Mouse (Mus musculus): Measurements from ENCODE around the gene Capn5.

Gene Capn5

DNA sequence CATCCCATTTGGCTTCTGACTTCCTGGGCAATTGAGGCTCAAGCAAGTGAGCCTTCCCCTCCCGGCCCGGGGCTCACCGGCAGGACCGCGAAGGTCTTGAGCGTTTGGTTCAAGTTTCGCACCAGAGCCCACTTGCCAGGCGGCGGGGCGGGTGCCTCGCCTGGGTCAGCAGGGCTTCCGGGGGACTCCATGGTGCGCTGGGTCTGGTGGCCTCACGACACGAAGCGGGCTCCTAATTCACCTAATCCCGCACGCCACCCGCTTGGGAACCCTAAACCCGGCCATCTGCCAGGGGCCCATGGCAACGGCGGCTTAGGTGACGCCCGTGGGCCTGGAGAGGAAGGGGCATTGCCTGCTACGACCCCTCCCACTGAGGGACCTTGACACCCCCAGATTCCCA lies 66.8 kb downstream of the Capn5 start:
- DNase-seq (ENCODE audit: extremely low read depth, low read depth): no peak

DNA sequence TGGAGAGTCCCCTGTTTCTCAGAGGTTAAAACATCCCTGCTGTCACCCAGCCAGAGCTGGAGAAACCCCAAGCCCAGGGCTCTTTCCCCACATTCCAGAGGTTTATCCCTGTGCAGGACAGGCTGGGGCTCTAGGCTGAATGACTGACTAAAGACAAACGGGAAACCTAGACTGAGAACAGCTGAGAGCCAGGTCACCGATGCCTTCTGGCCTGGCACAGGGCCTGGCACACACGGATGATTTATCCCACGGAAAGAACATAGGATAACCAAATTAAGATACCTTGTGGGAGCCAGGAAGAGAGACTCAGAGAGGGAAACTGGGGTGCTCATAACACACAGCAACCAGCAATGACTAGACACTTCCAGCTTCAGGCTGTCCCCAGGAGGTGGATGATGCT lies 68.3 kb downstream of the Capn5 start:
- no peak for DNase-seq (ENCODE audit: extremely low read depth, low read depth)

DNA sequence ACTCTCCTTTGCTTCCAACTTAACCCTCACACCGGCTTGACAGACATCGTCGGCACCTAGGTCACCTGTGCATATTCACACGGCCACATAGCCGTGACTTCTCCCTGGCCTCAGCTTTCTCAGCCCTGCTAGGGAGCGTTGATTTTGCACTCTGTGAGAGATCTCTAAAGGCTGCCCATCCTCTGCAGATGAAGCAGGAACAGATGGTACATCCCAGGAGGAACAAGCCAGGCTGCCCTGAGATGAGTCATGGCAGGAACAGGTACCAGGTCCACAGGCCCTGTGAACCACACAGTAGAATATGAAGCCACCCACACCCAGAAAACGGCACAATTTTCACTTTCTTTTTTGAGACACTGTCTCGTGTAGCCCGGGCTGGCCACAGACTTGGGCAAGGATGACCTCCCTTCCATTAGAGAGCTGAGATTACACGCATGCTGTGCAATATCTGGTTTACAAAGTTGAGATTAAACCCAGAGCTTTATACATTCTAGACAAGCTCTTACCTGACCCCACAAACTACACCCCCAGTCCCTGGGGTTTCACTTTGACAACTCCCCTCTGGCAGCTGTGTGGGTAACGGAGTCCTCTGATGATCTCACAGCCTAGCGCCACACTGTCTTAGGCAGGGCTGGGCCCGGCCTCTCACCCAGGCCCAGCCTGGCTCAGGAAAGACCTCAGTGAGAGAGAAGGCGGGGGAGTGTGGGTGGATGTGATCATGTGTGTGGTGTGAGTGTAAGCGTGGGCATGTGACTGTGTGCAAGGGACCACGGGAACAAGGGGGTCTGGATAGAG lies 69.2 kb downstream of the Capn5 start:
- DNase-seq (ENCODE audit: extremely low read depth, low read depth): no peak

DNA sequence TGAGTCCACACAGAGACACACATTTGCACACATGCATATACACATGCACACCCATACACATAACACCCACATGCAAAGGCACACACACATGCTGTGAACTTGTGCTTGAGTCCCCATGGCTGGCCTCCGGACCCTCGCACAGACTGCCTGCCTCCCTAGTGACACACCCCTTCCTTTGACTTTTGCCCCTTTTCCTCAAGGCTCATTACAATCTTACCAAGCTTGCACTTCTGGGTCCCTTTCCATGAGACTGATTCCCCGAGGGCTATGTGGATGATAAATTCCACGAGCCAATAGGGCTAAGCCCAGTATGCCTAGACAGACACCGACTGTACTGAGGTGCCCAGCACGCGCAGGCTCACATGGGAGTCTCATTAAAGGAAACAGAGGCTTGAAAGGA lies 71.8 kb downstream of the Capn5 start:
- no peak for DNase-seq (ENCODE audit: extremely low read depth, low read depth)

DNA sequence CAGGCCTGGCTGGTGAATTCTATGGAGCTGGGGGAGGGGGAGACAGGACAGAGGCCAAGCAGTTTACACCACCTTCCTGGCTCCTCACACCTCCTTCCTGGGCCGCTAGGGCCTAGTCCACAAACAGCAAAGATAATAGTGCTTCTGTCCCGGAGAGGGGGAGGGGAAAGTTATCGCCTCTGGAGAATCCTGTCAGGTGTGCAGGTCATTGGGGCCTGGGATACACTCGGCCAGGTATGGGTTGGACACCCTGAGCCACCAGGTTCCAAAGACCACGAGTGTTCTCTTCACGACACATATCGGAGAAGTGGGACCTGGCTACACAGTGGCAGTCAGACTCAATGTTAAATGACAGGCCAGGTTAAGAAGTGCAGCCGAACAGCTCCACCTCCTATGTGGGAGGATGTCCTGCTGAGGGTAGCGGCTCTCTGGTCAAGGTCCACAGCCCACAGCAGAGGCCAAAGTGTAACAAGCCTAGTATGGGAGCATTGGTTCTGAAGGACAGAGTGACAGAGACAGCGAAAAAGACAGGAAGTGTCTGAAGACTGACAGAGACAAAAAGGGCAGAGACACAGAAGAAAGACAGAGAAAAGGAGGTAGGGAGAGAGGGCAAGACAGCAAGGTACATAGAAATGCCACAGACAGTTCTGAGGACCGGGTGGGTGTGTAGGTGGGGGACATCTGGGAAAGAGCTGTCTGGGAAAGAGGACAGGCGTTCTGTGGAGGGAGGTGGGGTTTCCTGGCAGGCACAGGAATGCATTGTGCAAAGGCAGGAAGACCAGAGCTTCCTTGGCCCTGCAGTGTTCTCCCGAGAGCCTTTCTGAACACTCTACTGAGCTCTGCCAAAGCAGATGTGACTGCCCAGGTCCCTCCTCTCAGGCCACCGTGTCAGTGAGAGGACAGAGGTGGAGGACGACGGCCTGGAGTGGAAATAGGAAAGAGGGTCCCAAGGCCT lies 73.3 kb downstream of the Capn5 start:
- DNase-seq (ENCODE audit: extremely low read depth, low read depth): no peak

DNA sequence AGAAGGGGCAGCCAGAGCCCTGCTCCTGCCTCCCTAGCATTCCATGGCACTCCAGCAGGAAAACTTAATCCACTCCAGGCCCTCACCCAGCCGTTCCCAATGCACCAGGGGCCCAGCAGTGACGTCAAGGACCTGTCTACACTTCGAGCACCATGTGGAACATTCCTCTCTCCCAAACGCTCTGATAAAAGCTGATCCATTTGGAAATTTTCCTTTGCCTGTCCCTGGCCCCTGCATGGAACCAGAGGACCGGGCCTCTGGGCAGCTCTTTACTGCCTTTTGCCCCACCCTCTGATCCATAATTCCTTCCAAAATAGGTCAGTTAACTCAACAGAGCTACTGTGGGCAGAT lies 74.2 kb downstream of the Capn5 start:
- no peak for DNase-seq (ENCODE audit: extremely low read depth, low read depth)

DNA sequence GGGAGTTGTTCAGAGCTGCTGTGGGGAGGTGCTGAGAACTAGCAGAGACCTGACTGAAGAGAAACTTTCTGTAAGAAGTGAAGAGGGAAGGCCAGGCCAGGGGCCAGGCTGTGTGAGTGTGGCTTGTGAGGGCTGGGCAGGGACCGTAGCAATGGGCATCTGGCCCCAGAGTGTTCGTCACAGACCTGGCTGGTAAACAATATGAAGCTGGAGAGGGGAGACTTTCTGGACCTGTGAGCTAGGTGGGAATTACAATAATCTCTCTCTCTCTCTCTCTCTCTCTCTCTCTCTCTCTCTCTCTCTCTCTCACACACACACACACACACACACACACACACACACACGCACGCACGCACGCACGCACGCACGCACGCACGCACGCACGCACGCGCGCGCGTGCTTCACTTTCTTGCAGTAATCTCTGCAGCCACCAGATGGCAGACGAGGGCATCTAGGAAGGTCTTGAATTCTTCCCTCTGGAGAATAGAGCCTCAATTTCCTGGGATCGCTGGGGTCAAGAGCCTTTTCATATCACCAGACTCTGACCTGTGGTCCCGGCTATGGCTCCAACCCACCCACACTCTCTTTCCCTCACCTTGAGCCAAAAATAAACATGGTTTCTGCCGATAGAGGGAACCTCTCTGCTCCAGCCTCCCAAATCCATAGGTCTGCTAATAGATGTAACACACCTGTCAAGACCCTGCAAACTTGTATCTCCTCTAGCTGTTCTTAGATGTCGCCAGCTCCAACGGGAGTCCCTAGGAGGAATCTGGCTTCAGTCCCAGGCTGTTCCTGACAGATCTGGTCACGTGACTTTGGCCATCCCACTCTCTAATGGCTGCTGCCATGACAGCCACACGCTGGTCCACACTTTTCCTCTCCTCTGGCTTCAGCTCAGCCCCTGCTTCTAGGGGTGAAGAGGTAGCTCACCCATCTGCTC lies 74.8 kb downstream of the Capn5 start:
- no peak for DNase-seq (ENCODE audit: extremely low read depth, low read depth)

DNA sequence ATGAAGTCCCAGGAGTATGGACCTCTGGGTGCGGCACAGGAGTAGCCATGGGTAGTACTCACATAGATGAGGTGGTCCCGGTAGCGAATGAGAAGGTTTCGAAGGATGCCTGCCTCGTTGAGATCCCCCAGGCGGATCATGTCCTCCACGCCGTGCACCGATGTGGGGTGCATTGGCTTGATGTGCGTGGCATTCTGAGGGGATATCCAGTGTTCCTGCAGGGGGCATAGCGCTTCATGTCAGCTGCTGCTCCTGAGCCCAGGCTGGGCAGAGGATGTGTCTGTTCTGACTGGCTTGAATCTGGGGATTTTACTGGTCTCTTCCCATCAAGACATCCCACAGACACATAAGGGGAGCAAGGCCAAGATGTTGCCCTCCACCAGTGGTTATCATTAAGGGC lies 75.6 kb downstream of the Capn5 start:
- DNase-seq (ENCODE audit: extremely low read depth, low read depth): no peak

DNA sequence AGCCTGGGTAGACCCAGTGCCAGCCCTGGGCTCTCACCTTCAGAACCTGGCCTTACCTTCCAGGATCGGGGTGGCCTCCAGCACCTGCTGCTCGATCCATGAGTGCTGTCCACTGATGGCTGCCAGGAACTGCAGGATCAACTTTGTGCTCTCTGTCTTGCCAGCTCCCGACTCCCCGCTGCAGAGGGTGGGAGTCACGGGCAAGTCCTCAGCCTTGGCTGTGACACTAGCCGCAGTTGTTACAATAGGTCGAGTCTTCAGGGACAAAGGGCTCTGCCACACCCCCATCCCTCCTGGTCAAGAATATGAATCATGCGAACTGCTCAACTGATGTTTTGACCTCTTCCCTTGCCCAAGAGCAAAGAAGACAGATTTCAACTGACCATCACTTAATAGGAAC lies 80.5 kb downstream of the Capn5 start:
- no peak for DNase-seq (ENCODE audit: extremely low read depth, low read depth)

DNA sequence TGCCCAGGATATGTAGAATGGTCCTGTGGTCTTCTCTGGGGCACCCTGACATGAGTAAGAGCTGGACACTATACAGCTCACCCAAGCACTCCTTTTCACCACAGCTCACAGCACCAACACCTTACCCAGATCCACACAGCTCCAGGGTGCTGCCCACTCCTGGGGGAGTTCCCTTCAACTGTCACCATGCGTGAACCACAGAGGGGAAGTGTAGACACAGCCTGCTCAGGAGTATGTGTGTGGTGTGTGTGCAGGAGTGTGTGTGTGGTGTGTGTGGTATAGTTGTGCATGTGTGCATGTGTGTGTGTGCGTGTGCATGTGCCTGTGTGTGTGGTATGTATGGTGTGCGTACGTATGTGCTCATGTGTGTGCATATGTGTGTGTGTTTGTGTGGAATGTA lies 82.2 kb downstream of the Capn5 start:
- no peak for DNase-seq (ENCODE audit: extremely low read depth, low read depth)

DNA sequence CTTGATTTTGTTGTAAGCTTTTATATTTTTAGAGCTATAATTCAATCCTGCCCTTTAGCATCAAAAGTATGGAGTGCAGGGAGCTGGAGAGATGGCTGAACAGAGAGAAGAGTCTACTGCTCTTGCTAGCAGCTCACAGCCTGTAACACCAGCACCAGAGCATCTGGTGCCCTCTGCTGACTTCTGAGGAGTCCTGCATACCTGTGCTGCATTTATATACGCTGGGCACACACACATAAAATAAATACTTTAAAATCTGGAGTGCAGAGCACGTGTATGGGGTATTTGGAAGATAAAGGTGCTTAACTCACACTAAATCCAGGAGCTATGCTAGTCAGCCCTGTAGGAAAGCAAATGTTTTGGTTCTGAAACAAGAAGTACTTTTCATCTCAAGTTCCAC lies 91.7 kb downstream of the Capn5 start:
- DNase-seq (ENCODE audit: extremely low read depth, low read depth): no peak

DNA sequence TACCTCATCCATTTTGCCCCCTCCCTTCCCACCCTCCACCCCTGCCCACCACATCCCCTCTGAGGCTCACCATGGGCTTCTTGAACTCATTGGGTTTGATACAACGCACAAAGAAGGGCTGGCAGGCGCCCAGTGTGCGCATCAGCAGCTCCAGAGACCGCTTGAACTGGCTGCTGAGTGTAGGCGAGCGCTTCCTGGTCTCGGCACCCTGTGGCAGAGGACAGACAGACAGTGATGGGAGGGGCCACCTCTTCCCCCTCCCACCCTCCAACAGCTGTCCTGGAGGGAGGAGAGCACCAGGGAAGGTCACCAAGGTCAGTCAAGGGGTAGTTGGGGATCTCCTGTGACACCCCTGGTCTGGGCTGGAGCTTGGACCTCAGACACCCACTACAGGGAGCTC lies 92.8 kb downstream of the Capn5 start:
- no peak for DNase-seq (ENCODE audit: extremely low read depth, low read depth)

DNA sequence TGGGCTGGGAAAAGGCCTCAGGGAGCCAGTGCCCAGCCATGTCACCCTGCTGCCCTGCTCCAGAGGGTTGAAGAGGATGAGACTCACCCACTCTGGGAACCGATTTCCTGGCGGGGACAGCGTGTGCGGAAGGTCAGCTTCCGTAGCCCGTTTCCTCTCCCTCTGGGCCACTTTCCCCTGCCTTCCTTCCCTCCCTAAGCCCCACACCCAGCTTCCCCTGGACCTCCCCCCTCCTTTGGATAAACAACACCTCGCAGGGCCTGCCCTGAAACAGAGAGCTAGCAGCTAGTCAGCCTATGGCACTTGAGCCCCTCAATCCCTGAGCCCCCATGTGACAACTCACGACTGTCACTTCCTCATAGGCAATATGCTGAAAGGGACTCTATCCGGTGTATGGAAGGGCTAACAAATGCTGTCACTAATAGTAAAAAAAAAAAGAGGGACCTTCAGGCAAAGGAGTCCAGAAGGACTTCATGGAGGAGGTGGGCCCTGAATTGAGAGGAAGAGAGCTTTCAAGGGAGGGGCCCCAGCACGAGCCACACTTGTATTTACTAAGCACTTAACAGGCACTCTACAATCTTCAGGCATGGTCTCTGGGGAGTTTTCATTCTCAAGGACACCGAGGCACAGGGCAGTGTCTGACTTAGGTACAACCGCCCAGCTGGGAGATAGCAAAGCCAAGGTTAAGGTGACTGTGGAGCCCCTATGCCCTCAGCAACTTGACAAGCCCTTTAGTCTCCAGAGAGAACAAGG lies 93.4 kb downstream of the Capn5 start:
- DNase-seq (ENCODE audit: extremely low read depth, low read depth): no peak

DNA sequence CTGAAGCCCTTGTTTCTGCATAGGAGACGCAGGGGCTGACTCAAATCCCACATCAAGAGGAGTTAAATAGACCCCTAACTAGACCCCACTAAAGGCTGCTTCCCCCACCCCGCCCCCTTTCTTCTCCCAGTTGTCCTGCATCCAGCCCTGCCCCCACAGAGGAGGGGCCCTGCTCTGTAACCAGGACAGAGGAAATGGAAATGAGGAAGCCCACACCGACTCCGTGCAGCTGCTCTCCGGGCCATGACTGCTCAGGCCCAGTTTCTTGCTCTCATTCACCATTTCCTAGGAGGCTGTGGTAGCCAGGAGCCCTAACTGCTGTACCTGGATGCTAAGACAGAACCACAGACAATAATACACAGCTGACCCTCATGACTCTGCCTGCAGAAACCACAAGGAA lies 95.7 kb downstream of the Capn5 start:
- DNase-seq (ENCODE audit: extremely low read depth, low read depth): no peak

DNA sequence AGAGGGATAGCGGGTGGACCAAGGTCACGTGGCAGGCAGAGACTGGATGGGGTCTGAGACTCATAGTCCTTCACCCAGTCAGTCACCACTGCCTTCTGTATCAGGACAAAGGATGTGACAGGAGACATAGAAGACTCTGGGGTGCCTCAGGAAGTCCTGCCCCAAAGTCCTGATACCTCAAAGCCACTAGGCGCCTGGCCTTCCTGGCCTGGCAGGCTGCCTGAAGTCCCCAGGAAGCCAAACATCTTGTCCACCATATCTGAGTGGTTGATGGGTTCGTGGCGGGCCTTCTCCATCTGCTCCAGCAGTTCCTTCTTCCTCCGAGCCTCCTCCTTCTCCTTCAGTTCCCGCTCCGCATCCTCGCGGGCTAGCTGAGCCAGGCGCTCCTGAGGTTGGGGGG lies 100.6 kb downstream of the Capn5 start:
- no peak for DNase-seq (ENCODE audit: extremely low read depth, low read depth)

DNA sequence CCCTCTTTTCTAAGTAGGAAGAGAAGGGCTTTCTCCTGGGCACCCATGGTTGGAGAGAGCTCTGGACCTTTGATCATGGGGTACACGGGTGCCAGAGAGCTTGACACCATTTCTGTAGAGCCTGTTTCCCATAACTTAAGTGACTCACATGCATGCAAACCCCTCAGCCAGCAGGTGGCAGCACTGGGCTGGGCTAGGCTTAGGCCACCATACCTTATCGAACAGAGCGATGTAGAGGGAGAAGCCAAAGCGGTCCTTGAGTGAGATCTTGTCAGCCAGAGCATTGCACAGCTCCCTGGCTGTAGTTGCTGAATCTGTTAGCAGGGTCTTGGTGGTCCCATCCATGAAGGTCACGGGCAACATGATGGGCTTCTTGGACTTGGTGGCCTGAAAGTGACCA lies 106.5 kb downstream of the Capn5 start:
- peak; percentile 59 for DNase-seq (ENCODE audit: extremely low read depth, low read depth)

All from MEL-GATA-1-ER (cell line).